Mouse (Mus musculus) right cerebral cortex, postnatal 4 days (tissue): ENCODE measurements around the gene Zfp488.
A peak's percentile ranks its signal among the peaks of the same experiment; 100 is the strongest.

Experiments used
- DNase-seq: peaks from one replicate; pipeline ENCODE4 v3.0.0-alpha.2; 2022

Zfp488 gene

DNA sequence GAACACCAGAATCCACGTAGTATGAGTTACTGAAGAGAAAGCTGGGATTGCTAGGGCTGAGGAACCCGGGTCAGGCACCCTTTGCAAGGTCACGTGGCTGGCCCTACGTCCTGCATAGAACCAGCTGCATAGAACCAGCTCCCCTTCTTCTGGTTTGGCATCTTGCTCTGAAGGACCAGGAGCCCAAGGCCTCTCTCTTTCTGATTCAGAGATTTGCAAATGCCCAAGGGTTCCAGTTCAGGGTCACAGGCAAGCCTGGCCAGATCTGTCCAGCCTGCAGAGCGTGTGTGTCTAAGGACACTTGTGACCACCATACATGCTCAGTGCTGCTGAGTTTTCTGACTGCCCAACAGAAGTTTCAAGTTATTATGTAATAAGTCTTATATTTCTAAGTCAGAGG lies 36.3 kb downstream of the Zfp488 start:
- DNase-seq: no peak

DNA sequence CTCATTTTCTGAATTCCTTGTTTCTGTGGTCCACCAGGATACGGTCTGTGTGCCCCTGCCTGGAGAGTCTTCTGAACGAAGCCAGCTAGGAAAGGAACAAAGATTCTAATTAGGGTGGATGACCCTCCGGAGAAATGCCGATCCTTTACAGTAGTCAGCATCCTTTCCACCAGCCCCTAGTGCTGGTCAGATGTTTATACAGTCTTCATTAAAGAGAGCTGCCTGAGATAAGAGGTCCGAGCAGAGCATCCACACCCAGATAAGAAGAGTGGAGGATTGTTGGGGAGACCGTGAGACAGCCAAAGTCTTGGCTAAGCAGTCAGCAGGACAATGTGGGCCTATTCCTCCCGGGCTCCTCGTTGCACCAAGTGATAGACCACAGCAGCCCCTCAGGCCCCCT lies 37.8 kb downstream of the Zfp488 start, which contains the start of gene Gdf2:
TSS of gene Gdf2 (plus strand) at position 301 of the 400 bp plus-strand sequence.
- no peak for DNase-seq

DNA sequence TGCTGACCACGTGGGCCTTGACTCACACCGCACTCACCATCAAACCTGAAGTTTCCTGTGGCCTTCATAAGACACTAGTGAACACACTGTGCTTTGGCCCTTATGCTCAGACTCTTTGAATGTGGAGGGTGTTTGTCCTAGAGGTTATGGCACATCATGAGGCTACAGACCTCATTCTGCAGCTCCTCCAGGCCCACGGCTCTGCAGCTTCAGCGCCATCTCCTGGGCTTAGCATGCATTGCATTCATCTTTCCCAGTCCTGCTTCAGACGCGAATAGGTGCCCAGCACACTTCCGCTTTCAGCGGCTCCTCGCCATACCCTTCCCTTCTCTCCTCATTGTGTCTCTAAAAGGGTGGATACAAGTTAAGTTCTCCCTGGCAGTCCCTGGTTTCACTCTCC lies 39.4 kb downstream of the Zfp488 start:
- peak; percentile 84 for DNase-seq

DNA sequence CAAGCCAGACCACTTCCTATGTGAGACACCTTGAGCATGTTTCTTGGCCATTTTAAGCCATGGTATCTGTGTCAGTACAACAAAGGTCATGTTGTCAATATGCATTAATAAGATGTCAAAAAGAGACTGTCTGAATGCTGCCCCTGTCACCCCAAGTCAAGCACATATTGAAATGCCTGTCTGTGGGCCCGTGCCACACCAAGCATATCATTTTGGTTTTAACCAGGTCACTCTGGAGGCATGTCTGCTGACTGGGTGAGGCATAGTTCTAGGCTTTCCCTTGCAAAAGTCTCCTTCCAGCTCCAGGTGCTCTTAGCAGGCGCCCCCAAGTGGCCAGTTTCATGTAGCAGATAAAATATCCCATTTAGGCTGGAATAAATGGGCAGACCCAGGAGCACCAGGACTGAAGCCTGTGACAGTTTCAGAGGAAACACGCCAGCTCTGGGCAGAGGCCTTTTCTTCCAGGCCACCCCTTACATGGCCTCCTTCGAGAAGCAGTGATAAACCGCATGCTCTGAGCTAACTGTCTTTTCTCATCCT lies 44.7 kb downstream of the Zfp488 start:
- DNase-seq: peak; percentile 80

DNA sequence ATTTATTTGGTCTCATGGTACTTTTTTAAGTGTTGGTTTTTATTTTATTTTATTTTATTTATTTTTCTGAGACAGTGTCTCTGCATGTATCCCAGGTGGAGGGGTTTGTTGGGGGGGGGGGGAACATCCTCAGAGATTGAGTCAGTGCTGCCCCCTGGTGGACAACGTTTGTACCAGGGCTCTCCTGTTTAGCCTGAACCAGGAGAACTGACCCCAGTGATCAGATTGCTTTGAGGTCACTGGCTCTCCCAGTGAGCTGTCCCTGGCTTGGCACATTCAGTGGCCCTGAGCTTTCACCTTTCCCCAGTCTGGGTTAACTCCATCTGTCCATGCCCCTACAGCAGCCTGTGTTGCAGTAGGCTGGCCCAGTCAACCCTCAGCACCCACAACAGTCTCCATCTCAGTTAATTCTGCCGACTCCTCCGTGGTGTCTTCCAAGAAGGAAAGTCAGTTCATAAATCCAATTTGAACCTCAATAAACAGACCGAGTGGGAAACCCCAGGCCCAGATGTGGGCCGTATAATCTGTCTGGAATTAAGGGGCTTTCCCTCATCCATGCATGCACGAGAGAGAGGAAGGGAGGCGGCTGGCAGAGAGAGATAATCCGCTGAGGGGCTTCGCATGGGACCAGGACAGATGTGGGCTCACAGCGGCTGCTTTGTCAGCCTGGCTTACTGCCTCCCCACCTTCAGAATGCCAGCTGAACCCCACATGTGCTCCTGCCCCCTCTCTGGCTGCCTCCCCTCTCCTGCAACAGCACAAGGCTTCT lies 45.4 kb downstream of the Zfp488 start:
- peak; percentile 89 for DNase-seq

DNA sequence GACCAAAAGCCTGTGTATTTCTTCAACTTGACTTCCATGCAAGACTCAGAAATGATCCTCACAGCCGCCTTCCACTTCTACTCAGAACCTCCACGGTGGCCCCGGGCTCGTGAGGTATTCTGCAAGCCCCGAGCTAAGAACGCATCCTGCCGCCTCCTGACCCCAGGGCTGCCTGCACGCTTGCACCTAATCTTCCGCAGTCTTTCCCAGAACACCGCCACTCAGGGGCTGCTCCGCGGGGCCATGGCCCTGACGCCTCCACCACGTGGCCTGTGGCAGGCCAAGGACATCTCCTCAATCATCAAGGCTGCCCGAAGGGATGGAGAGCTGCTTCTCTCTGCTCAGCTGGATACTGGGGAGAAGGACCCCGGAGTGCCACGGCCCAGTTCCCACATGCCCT lies 46.7 kb downstream of the Zfp488 start:
- DNase-seq: no peak

DNA sequence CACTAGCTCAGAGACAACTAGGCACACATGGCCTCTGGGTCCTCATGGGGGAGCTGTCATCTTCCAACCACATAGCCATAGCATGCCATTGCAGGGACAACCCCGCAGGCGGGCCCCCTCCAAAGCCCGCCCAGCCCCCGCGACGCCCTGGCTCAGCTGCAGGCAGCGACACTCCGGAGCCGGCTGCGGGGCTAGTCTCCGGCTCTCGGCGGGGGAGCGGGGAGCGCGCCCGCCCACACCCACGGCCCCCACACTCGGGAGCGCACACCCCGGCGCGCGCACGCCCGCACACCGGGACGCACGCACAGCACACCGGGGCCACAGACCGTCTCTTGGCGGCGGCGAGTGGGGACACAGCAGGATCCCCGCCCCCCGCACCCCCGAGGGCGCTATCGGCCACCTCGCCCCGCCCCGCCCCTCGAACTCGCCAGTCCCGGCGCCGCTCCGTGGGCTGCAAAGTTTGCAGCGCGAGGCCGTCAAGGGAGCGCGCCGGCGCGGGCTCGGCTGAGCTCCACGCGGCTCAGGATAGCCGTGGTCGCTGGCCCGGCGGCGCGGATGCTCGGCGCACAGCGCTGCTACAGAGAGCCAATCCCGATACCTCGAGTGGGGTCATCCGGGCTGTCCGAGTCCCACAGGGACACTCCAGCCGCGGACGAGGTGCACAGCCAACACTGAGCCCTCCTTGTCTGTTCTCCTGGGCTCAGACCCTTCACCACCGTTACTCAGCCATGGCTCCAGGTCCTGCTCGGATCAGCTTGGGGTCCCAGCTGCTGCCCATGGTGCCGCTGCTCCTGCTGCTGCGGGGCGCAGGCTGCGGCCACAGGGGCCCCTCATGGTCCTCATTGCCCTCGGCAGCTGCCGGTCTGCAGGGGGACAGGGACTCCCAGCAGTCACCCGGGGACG lies 55.1 kb downstream of the Zfp488 start, which contains the start of gene Gdf10:
TSS of gene Gdf10 (plus strand) at position 420 of the 903 bp plus-strand sequence.
- DNase-seq: peak; percentile 56

DNA sequence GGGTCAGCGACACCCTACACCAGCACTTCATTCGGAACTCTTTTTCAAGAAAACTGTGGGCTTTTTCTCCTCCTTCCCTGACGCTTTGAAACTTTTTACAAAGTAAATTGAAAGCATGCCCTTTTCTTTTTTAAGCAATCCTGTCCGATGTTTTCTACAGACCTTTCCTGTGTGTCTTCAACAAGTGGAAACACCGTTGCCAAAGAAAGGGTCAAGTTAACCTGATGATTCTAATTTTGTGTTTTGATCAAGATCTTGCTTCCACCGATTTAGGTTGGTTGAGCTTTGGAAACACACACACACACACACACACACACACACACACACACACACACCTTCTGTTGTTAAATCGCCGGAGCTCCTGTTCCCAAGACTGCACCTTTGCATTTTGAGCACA lies 55.8 kb downstream of the Zfp488 start:
- no peak for DNase-seq

DNA sequence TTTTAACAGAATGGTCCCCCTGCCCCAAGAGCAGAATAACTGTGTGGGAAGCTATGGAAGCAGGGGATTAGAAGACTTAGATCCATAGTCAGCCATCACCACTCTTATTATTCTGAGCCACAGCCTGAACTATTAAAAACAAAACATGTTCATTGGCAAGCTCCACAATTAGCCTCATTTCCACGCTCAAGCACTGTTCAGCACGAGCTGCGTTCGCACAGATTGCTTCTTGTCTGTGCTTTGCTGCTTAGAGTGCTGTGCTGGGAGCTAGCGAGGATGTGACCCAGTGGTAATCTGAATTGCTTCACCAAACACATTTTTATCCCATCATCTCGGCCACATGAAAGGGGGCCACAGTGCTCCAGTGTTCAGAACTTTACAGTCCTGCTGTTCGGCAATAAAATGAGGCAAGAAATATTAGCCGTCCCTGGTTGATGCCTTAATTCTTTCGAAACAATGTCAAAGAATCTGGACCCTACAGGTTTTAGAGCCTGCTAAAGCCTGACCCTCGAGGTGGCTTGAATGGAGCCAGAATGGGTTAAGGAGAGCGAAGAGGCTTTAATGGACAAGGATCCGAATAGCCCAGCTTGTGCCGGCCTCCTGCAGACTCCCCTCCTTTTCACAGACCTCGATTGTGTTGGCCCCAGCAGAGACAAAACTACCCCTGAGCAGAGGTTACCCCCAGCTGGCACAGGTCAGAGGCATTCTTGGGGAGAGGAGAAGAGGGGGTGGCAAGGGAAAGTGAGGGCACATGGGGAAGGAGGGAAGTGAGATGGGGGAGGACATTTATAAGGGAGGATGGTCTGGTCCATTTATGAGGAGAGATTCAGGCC lies 57.6 kb downstream of the Zfp488 start:
- no peak for DNase-seq
